15 mouse cellular contexts compared by ENCODE assay signal in genomic region chr9:123490930-123491329, GRCm38 (mm10). TPM values are rescaled to one million over a fixed set of nuclear protein-coding genes. Genes with fewer than 3 reads are reported as not detected.
DNase-seq lines count a peak whose midpoint lies in the region; ATAC-seq lines count a peak whose summit lies in the region.
"Had no signal": no experiment of that assay in that cellular context is flagged by ENCODE, and none has a peak within 500 bp of the region (broad histone marks: within the 10 kb centered on the region; RNA-seq: fewer than 3 reads in every experiment).

No protein-coding gene starts in this region.

- peaks cover 37% of the 10 kb centered on the region for H3K4me1 ChIP-seq in liver, embryonic 16.5 days (ENCODE audit: control insufficient read depth, low read depth, low read length)
- peaks cover 75% of the 10 kb centered on the region for H3K4me1 ChIP-seq in heart, embryonic 13.5 days
- H3K4me1 ChIP-seq in limb, embryonic 15.5 days, result peaks cover 51% of the 10 kb centered on the region

- no peaks in the 10 kb centered on the region for H3K27me3 ChIP-seq in liver, embryonic 16.5 days (ENCODE audit: control insufficient read depth, insufficient read depth, low read depth, low read length)
- H3K27me3 ChIP-seq in heart, embryonic 13.5 days (replicated peaks), result no peaks in the 10 kb centered on the region
- no peaks in the 10 kb centered on the region for H3K27me3 ChIP-seq in limb, embryonic 15.5 days

- peak; percentile 54 for DNase-seq in adrenal gland, postnatal 14 days
- no peak for DNase-seq in adrenal gland, adult 18-20 months (ENCODE audit: low spot score in 2 of 2)
- no peak for DNase-seq in liver
- DNase-seq in right cerebral cortex, postnatal 36 days (ENCODE audit: low spot score in 2 of 2), result no peak
- DNase-seq in embryo, embryonic 10.5 days (ENCODE audit: low spot score), result no peak
- DNase-seq: cerebellum, postnatal 14 days; gastrocnemius, postnatal 14 days; kidney, adult 9 months; midbrain, embryonic 14.5 days; right cerebral cortex, postnatal 25 days; thymus, postnatal 36 days had no signal

- no peak overlapping the region for H3K4me2 ChIP-seq in liver, embryonic 16.5 days (ENCODE audit: low read depth, low read length)
- peak overlapping the region; percentile 23 for H3K4me2 ChIP-seq in heart, embryonic 13.5 days
- H3K4me2 ChIP-seq in limb, embryonic 15.5 days, result no peak overlapping the region

- H3K9me3 ChIP-seq in liver, embryonic 16.5 days (replicated peaks; ENCODE audit: control insufficient read depth, low read length), result no peaks in the 10 kb centered on the region
- no peaks in the 10 kb centered on the region for H3K9me3 ChIP-seq in heart, embryonic 13.5 days
- H3K9me3 ChIP-seq in limb, embryonic 15.5 days, result no peaks in the 10 kb centered on the region

- WGBS in liver, embryonic 16.5 days (ENCODE audit: insufficient replicate concordance), result 73% methylated on average over 5 of the region's 5 CpGs
- WGBS in heart, embryonic 13.5 days, result 34% methylated on average over 5 of the region's 5 CpGs
- WGBS in limb, embryonic 15.5 days, result 29% methylated on average over 5 of the region's 5 CpGs

- no peak overlapping the region for H3K9ac ChIP-seq in liver, embryonic 16.5 days (ENCODE audit: low read depth, low read length)
- H3K9ac ChIP-seq in heart, embryonic 13.5 days, result peak overlapping the region; percentile 8; the same call in 1 of the 2 replicates
- H3K9ac ChIP-seq in limb, embryonic 15.5 days, result no peak overlapping the region

- ATAC-seq in liver, embryonic 16.5 days (ENCODE audit: low read depth), result no peak
- ATAC-seq in heart, embryonic 13.5 days (ENCODE audit: extremely low read depth, insufficient number of reproducible peaks, low FRiP score, low TSS enrichment), result no peak
- ATAC-seq in limb, embryonic 15.5 days (ENCODE audit: insufficient number of reproducible peaks, low FRiP score, low TSS enrichment, low read depth), result peak; percentile 21; the same call in 1 of the 2 replicates
- ATAC-seq: activated CD4-positive, CD25-positive, alpha-beta regulatory T cell, adult 4 months had no signal

- H3K4me3 ChIP-seq in liver, embryonic 16.5 days (ENCODE audit: low read depth, low read length), result no peak overlapping the region
- no peak overlapping the region for H3K4me3 ChIP-seq in heart, embryonic 13.5 days
- H3K4me3 ChIP-seq in limb, embryonic 15.5 days, result no peak overlapping the region

- H3K27ac ChIP-seq in liver, embryonic 16.5 days (ENCODE audit: low read length), result 0 out of 2 replicates have a peak overlapping the region, but pooled peaks have one; percentile 12
- peak overlapping the region; percentile 85 for H3K27ac ChIP-seq in heart, embryonic 13.5 days (replicated peaks)
- H3K27ac ChIP-seq in limb, embryonic 15.5 days, result peak overlapping the region; percentile 80

- H3K36me3 ChIP-seq in liver, embryonic 16.5 days (ENCODE audit: control insufficient read depth, insufficient read depth), result no peaks in the 10 kb centered on the region; the same call in 1 of the 2 replicates
- peaks cover 16% of the 10 kb centered on the region for H3K36me3 ChIP-seq in heart, embryonic 13.5 days
- peaks cover 7% of the 10 kb centered on the region; the same call in 1 of the 2 replicates for H3K36me3 ChIP-seq in limb, embryonic 15.5 days

RNA-seq across cellular contexts. Expression of gene Limd1, which starts 12.4 kb away (rescaled TPM):
- 33.2 and 36.8 TPM in 2 replicates for total RNA-seq in adrenal gland, postnatal 14 days (2021)
- 10 to 100 TPM; 24.7 to 36.9 TPM for total RNA-seq in adrenal gland, adult 18-20 months (2021)
- polyA plus RNA-seq in liver, embryonic 16.5 days (2015; fragmentation: Nextera tagmentation; extraction: Ambion mirVana), result 20.3 and 22.5 TPM in 2 replicates
- polyA plus RNA-seq in heart, embryonic 13.5 days (2015; fragmentation: Nextera tagmentation; extraction: Ambion mirVana), result 34.6 and 36.1 TPM in 2 replicates
- polyA plus RNA-seq in limb, embryonic 15.5 days (2015; fragmentation: Nextera tagmentation; extraction: Ambion mirVana), result 53.3 and 53.7 TPM in 2 replicates

RNA-seq across cellular contexts. Expression of gene Sacm1l, which starts 38.6 kb away (rescaled TPM):
- total RNA-seq in adrenal gland, postnatal 14 days (2021), result 112 and 125 TPM in 2 replicates
- total RNA-seq in adrenal gland, adult 18-20 months (2021), result 100 to 1,000 TPM; 158 to 175 TPM
- polyA plus RNA-seq in liver, embryonic 16.5 days (2015; fragmentation: Nextera tagmentation; extraction: Ambion mirVana), result 25.7 and 28.0 TPM in 2 replicates
- polyA plus RNA-seq in heart, embryonic 13.5 days (2015; fragmentation: Nextera tagmentation; extraction: Ambion mirVana), result 37.6 and 41.7 TPM in 2 replicates
- 51.9 and 55.8 TPM in 2 replicates for polyA plus RNA-seq in limb, embryonic 15.5 days (2015; fragmentation: Nextera tagmentation; extraction: Ambion mirVana)

Comparison
In these comparisons a context has a peak if more than half of its experiments do, and no peak if none do; other contexts are left out.
1. H3K27ac ChIP-seq: peak in every context shown above with its lines; median percentile 85 in heart, embryonic 13.5 days; 80 in limb, embryonic 15.5 days; 12 in liver, embryonic 16.5 days.